Mouse (Mus musculus) MEL (cell line): ENCODE data around the gene Tmem268.

Source experiments
- CTCF ChIP-seq, 3 experiments: IDR thresholded peaks in 2 of 3; conservative IDR thresholded peaks in 1 of 3; 2 replicates each; pipeline ENCODE4 v1.5.1; 2011 to 2012; ENCODE audit warnings: low read length in 3 of 3, low read depth in 2 of 3, mild to moderate bottlenecking in 2 of 3, improper control_type of control experiment in 1 of 3, inconsistent platforms in 1 of 3, mixed read lengths in 1 of 3, moderate library complexity in 1 of 3; ENCODE audit not compliant: control insufficient read depth in 1 of 3, insufficient read depth in 1 of 3, poor library complexity in 1 of 3, severe bottlenecking in 1 of 3
- EP300 ChIP-seq, 2 experiments: IDR thresholded peaks; 2 replicates each; pipeline ENCODE4 v1.6.1; 2011; ENCODE audit warnings: improper control_type of control experiment in 2 of 2, low read length in 2 of 2, low read depth in 1 of 2, mild to moderate bottlenecking in 1 of 2
- MAFK ChIP-seq: IDR thresholded peaks from 2 replicates; pipeline ENCODE4 v1.6.1; 2011; ENCODE audit warnings: low read depth, mild to moderate bottlenecking, low read length, improper control_type of control experiment, borderline replicate concordance
- NRF1 ChIP-seq: IDR thresholded peaks from 2 replicates; pipeline ENCODE4 v1.6.1; 2014; ENCODE audit warnings: low read depth, mild to moderate bottlenecking, inconsistent platforms, low read length, improper control_type of control experiment, moderate library complexity; ENCODE audit not compliant: poor library complexity, insufficient read depth, severe bottlenecking
- POLR2A ChIP-seq, 2 experiments: IDR thresholded peaks; 2 replicates each; pipeline ENCODE4 v1.6.1; 2011 to 2012; ENCODE audit warnings: low read length in 2 of 2, mild to moderate bottlenecking in 2 of 2, control low read depth in 1 of 2, improper control_type of control experiment in 1 of 2, low read depth in 1 of 2, moderate library complexity in 1 of 2; ENCODE audit not compliant: control insufficient read depth in 1 of 2, insufficient read depth in 1 of 2, poor library complexity in 1 of 2
- TAL1 ChIP-seq: IDR thresholded peaks from 2 replicates; pipeline ENCODE4 v1.6.1; 2012; ENCODE audit warnings: mild to moderate bottlenecking, inconsistent platforms, low read length, moderate library complexity, mixed read lengths

GRCm38 (mm10) chr4:63559127-63559697, 631 bp downstream of the Tmem268 start:
- TF ChIP-seq CTCF (IDR thresholded peaks at IDR 0.05 in 2 of 3, conservative IDR thresholded peaks at IDR 0.05 in 1 of 3; ENCODE audit: control insufficient read depth in 1 of 3, insufficient read depth in 1 of 3, low read depth in 2 of 3, low read length in 3 of 3, poor library complexity in 1 of 3, severe bottlenecking in 1 of 3): no peak
- TF ChIP-seq MAFK: no peak
- no peak for TF ChIP-seq TAL1
- TF ChIP-seq EP300 (IDR thresholded peaks at IDR 0.05; ENCODE audit: low read depth in 1 of 2, low read length in 2 of 2): no peak
- TF ChIP-seq POLR2A (IDR thresholded peaks at IDR 0.05; ENCODE audit: control insufficient read depth in 1 of 2, insufficient read depth in 1 of 2, low read depth in 1 of 2, low read length in 2 of 2, poor library complexity in 1 of 2): no peak
- no peak for TF ChIP-seq NRF1
